Mouse (Mus musculus) C2C12 (cell line): ENCODE results near the gene Olfr1412. TPM values are rescaled to one million over a fixed set of nuclear protein-coding genes. Genes with fewer than 3 reads are reported as not detected.

ENCODE experiments used
- H3K27me3 ChIP-seq: one replicate; pipeline ENCODE4 v1.6.1; 2011; ENCODE audit not compliant: control insufficient read depth, insufficient read depth, insufficient read length
- H3K36me3 ChIP-seq: one replicate; pipeline ENCODE4 v1.6.1; 2011; ENCODE audit not compliant: control insufficient read depth, insufficient read depth
- H3K4me3 ChIP-seq: one replicate; pipeline ENCODE4 v1.5.1; 2011; ENCODE audit warnings: mild to moderate bottlenecking, control low read depth; ENCODE audit not compliant: poor library complexity, insufficient read depth, severe bottlenecking
- H3K79me2 ChIP-seq: one replicate; pipeline ENCODE4 v1.6.1; 2011; ENCODE audit not compliant: control insufficient read depth, insufficient read depth
- H3K79me3 ChIP-seq: one replicate; pipeline ENCODE4 v1.6.1; 2011; ENCODE audit warnings: low read depth, control low read depth
- H3ac ChIP-seq: one replicate; pipeline ENCODE3; 2011; ENCODE audit warnings: low read depth; ENCODE audit not compliant: control insufficient read depth, insufficient read length
- CEBPB ChIP-seq: IDR thresholded peaks from one replicate; pipeline ENCODE4 v1.6.1; 2011; ENCODE audit warnings: low read depth, mild to moderate bottlenecking, control low read depth, moderate library complexity
- CTCF ChIP-seq: IDR thresholded peaks from one replicate; pipeline ENCODE4 v1.5.1; 2011; ENCODE audit not compliant: control insufficient read depth, insufficient read depth, insufficient read length
- FOSL1 ChIP-seq: IDR thresholded peaks from one replicate; pipeline ENCODE4 v1.8.0; 2011; ENCODE audit warnings: mild to moderate bottlenecking, low read length; ENCODE audit not compliant: poor library complexity, insufficient read depth, severe bottlenecking
- MAX ChIP-seq: IDR thresholded peaks from one replicate; pipeline ENCODE4 v1.6.1; 2011; ENCODE audit warnings: mild to moderate bottlenecking, control low read depth
- MYOD1 ChIP-seq: IDR thresholded peaks from one replicate; pipeline ENCODE4 v1.6.1; 2011; ENCODE audit warnings: low read depth; ENCODE audit not compliant: control insufficient read depth, insufficient read length
- MYOG ChIP-seq: IDR thresholded peaks from one replicate; pipeline ENCODE4 v1.6.1; 2011; ENCODE audit not compliant: control insufficient read depth, insufficient read length; ENCODE audit errors: extremely low read depth
- USF1 ChIP-seq: IDR thresholded peaks from one replicate; pipeline ENCODE4 v1.6.1; 2011; ENCODE audit warnings: low read depth, mild to moderate bottlenecking, control low read depth, moderate library complexity
- long read RNA-seq, 2 experiments: library from polyadenylated mRNA; unstranded; transcript quantifications; one replicate each; pipeline ENCODE4 v2.0.0; 2019 to 2020
- polyA plus RNA-seq: library from polyadenylated mRNA; unstranded; fragments of >200 nt; fragmentation: generic; extraction: Trizol; gene quantifications from one replicate; pipeline ENCODE4 v1.2.1, GENCODE M21; 2012; ENCODE audit warnings: missing spikeins

Olfr1412 gene
- polyA plus RNA-seq = not detected
- long read RNA-seq, experiment 1 = 0 reads
- long read RNA-seq, experiment 2 = 0 reads

DNA sequence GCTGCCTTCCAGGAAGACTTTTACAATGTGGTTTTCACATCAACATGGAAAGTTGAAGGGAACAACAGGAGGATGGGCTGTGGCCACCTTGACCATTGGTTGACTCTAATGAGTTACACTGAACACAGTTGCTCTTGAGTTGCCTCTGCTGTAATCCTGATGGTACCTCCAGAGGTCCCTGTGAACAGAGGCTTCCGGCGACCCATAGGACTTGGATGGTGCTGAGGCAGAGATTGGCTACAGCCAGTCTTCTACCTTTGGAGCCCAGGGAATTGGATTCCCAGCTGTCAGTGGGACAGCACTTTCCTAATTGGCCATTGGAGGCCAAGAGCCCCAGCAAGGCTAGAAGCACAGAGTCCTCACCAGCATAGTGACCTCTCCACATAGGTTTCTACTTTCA is at the start of gene Olfr1412:
TSS of gene Olfr1412 (plus strand) at position 301 of the 400 bp plus-strand sequence.
- TF ChIP-seq MAX (no peak), CTCF (no peak), CEBPB (no peak), USF1 (no peak), MYOG (no peak), FOSL1 (no peak), MYOD1 (no peak)
- no peaks in the 10 kb centered on the region for H3K36me3 ChIP-seq
- H3K79me2 ChIP-seq = no peaks in the 10 kb centered on the region
- H3K4me3 ChIP-seq = no peak within 1 kb of the TSS
- no peak within 1 kb of the TSS for H3ac ChIP-seq
- H3K27me3 ChIP-seq = peaks cover 21% of the 10 kb centered on the region
- H3K79me3 ChIP-seq = no peaks in the 10 kb centered on the region

DNA sequence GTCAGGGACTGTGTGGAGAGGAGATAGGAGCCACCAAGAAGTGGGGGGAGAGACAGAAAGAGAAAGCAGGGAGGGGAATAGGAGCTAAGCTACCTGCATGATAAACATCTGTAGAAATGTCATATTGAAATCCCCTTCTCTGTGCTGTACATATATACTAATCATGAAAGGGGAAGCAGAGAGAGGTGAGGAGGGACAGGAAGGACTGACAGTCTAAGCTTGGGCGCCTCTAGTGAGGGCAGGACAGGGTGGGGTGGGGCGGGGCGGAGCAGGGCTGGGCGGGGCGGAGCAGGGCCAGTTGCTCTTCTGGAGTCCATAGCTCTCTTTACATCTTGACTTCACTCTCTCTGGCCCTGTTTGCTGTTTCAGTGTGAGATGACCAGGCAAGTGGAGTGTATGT is 48.6 kb upstream of the Olfr1412 start:
- Histone ChIP-seq H3K79me3 (no peaks in the 10 kb centered on the region), H3K36me3 (no peaks in the 10 kb centered on the region), H3K27me3 (peaks cover 3% of the 10 kb centered on the region), H3ac (no peak overlapping the region), H3K79me2 (no peaks in the 10 kb centered on the region), H3K4me3 (no peak overlapping the region)
- TF ChIP-seq CTCF = no peak
- no peak for TF ChIP-seq USF1
- TF ChIP-seq FOSL1 = no peak
- TF ChIP-seq CEBPB = no peak

GRCm38 (mm10) chr1:92539071-92539470 is 46.5 kb upstream of the Olfr1412 start:
- H3K27me3 ChIP-seq = peaks cover 5% of the 10 kb centered on the region
- H3K36me3 ChIP-seq = no peaks in the 10 kb centered on the region
- no peaks in the 10 kb centered on the region for H3K79me3 ChIP-seq
- H3K79me2 ChIP-seq = no peaks in the 10 kb centered on the region
- H3K4me3 ChIP-seq = no peak overlapping the region
- no peak overlapping the region for H3ac ChIP-seq
- no peak for TF ChIP-seq MYOD1

- H3K27me3 ChIP-seq = peaks cover 7% of the 10 kb centered on the region
- no peak overlapping the region for H3K4me3 ChIP-seq
- H3K79me2 ChIP-seq = no peaks in the 10 kb centered on the region
- TF ChIP-seq MYOG = no peak
- no peak for TF ChIP-seq FOSL1
- no peak for TF ChIP-seq USF1
- TF ChIP-seq MYOD1 = no peak
- no peak for TF ChIP-seq CEBPB
- TF ChIP-seq CTCF = no peak
- TF ChIP-seq MAX = no peak
- H3ac ChIP-seq = no peak overlapping the region
- no peaks in the 10 kb centered on the region for H3K36me3 ChIP-seq
- no peaks in the 10 kb centered on the region for H3K79me3 ChIP-seq
These were observed 39.6 kb upstream of the Olfr1412 start for GRCm38 (mm10) chr1:92545929-92546328.

DNA sequence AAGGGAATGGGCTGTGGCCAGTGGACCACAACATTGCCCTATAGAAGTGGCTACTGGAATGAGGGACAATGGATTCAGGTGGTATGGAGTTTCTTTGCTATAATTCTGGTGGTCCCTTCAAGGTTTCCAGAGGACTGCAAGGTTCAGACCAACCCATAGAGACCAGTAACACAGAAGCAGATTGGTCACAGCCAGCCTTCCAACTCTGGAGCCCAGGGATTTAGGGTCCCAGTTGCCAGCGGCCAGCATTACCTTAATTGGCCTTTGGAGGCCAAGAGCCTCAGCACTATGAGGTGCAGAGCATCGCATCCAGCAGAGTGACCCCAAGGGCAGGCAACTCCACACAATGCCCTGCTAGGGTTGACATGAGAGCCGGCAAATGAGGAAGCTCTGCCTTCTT is 14.6 kb upstream of the Olfr1412 start, which contains the start of gene Olfr1413:
TSS of gene Olfr1413 (plus strand) at position 301 of the 400 bp plus-strand sequence.
- Histone ChIP-seq H3K36me3 (no peaks in the 10 kb centered on the region), H3K79me2 (no peaks in the 10 kb centered on the region), H3K79me3 (no peaks in the 10 kb centered on the region), H3K4me3 (no peak within 1 kb of the TSS), H3ac (no peak within 1 kb of the TSS), H3K27me3 (peaks cover 39% of the 10 kb centered on the region)
- TF ChIP-seq MYOD1 (no peak), FOSL1 (no peak), MYOG (no peak), CTCF (no peak), USF1 (no peak), MAX (no peak), CEBPB (no peak)

DNA sequence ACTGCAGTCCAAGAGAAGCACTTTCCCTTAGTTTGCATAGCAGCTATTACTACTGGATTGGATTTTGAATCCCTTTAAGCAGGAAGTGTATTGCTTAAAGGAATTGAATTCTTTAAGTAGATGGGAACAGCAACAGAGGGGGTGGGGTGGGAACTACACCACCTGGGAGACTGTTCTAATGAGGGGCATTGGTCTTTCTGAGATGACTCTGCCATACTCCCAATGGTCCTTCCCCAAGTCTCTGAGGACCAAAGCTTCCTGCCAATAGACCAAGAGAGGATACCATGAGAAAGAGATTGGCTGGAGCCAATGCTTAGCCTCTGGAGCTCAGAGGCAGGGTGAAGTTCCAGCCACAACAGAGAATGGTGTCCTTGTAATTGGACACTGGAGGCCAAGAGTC is 8.5 kb downstream of the Olfr1412 start, which contains the start of gene Olfr1411:
TSS of gene Olfr1411 (plus strand) at position 301 of the 400 bp plus-strand sequence.
- TF ChIP-seq MYOD1 (no peak), MAX (no peak), CTCF (no peak), MYOG (no peak), FOSL1 (no peak)
- no peak within 1 kb of the TSS for H3ac ChIP-seq
- H3K36me3 ChIP-seq = no peaks in the 10 kb centered on the region
- H3K4me3 ChIP-seq = no peak within 1 kb of the TSS
- no peaks in the 10 kb centered on the region for H3K79me3 ChIP-seq
- H3K27me3 ChIP-seq = peaks cover 25% of the 10 kb centered on the region
- H3K79me2 ChIP-seq = no peaks in the 10 kb centered on the region
